Mouse (Mus musculus) embryonic facial prominence, embryonic 15.5 days (tissue): ENCODE measurements at regions not wholly inside any gene's neighbourhood (a gene's known extent, or its start where the extent isn't known, plus 50 kb on each side); places are given as distances from the start of the nearest gene placed in this dataset.

Experiments
- ATAC-seq: fragments of 200-750 bp; cut with Nextera tagmentation; 2 replicates; pipeline ENCODE4 v1.8.0; 2017; ENCODE audit warnings: low read depth, moderate TSS enrichment; ENCODE audit not compliant: insufficient number of reproducible peaks, low FRiP score, low TSS enrichment
- H3K27ac ChIP-seq: fragments of 300-500 bp; sonication (generic); replicated peaks from 2 replicates; pipeline ENCODE4 v1.5.1; 2015; ENCODE audit warnings: mild to moderate bottlenecking, inconsistent platforms
- H3K27me3 ChIP-seq: fragments of 300-500 bp; sonication (generic); 2 replicates; pipeline ENCODE4 v1.6.1; 2015; ENCODE audit warnings: inconsistent platforms
- H3K36me3 ChIP-seq: fragments of 300-500 bp; sonication (generic); 2 replicates; pipeline ENCODE4 v1.6.1; 2015; ENCODE audit warnings: mild to moderate bottlenecking, inconsistent platforms
- H3K4me1 ChIP-seq: fragments of 300-500 bp; sonication (generic); 2 replicates; pipeline ENCODE4 v1.6.1; 2015; ENCODE audit warnings: inconsistent platforms
- H3K4me2 ChIP-seq: fragments of 300-500 bp; sonication (generic); replicated peaks from 2 replicates; pipeline ENCODE4 v1.6.1; 2015; ENCODE audit warnings: mild to moderate bottlenecking, inconsistent platforms
- H3K4me3 ChIP-seq: fragments of 300-500 bp; sonication (generic); replicated peaks from 2 replicates; pipeline ENCODE4 v1.5.1; 2015; ENCODE audit warnings: mild to moderate bottlenecking, inconsistent platforms
- H3K9ac ChIP-seq: fragments of 300-500 bp; sonication (generic); 2 replicates; pipeline ENCODE4 v1.6.1; 2015; ENCODE audit warnings: inconsistent platforms
- H3K9me3 ChIP-seq: fragments of 300-500 bp; sonication (generic); replicated peaks from 2 replicates; pipeline ENCODE4 v1.6.1; 2016; ENCODE audit warnings: inconsistent platforms
- WGBS: fragments of 180-500 bp; shearing (Covaris S2); methylation state at CpG from one replicate; pipeline ENCODE4 v1.1.7; 2015; 5-methylcytosine and 5-hydroxymethylcytosine counted together

DNA sequence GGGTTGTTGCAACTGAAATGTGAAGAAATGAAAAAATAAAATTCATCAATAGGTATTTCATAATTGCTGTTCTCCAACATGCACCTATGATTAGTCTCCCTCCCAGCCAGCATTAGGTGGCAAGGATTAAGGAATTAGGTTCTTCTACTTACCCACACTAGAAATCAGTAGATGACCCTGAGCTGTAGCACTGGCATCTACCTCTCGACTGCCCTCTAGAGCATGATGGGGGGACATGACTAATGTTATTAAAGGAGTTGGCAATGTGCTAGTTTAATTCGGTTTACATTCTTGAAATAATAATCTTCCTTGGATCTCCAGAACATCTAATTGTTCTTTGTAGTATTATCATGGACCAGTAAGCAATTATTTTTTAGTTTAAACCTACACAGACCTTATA, 370.9 kb downstream of the Dcdc2c start:
- Histone ChIP-seq H3K4me3 (no peak overlapping the region), H3K27me3 (no peaks in the 10 kb centered on the region), H3K4me1 (no peaks in the 10 kb centered on the region), H3K27ac (no peak overlapping the region), H3K36me3 (no peaks in the 10 kb centered on the region), H3K9me3 (no peaks in the 10 kb centered on the region), H3K9ac (no peak overlapping the region), H3K4me2 (no peak overlapping the region)
- WGBS: 57% methylated on average over 2 of the region's 2 CpGs
- no peak for ATAC-seq

GRCm38 (mm10) chr12:28176016-28176415, 376.2 kb downstream of the Dcdc2c start:
- Histone ChIP-seq H3K4me2 (no peak overlapping the region), H3K27me3 (no peaks in the 10 kb centered on the region), H3K36me3 (no peaks in the 10 kb centered on the region), H3K9ac (no peak overlapping the region), H3K4me3 (no peak overlapping the region), H3K27ac (no peak overlapping the region), H3K4me1 (no peaks in the 10 kb centered on the region), H3K9me3 (no peaks in the 10 kb centered on the region)
- WGBS: 40% methylated on average over 3 of the region's 3 CpGs
- no peak for ATAC-seq

DNA sequence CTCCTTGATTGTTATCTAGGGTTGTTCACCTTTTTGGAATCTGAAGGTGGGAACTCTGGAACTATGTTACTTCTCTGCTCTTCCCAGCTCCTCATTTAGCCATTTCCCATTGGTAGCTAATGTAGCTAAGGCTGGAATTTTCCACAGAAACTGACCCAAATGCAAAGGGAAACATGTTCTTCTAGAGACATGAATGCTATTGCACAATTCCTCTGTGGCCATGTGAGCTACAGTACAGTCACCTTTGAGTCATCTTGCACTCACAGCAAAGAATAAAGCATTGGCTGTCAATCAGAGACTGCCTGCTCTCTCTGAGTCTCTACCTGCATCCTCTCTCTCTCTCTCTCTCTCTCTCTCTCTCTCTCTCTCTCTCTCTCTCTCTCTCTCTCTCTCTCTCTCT, 378.1 kb downstream of the Dcdc2c start:
- no peak overlapping the region for H3K9ac ChIP-seq

GRCm38 (mm10) chr12:28158786-28159185, 393.4 kb downstream of the Dcdc2c start:
- Histone ChIP-seq H3K9me3 (no peaks in the 10 kb centered on the region), H3K4me3 (no peak overlapping the region), H3K36me3 (no peaks in the 10 kb centered on the region), H3K4me2 (no peak overlapping the region), H3K4me1 (no peaks in the 10 kb centered on the region), H3K27me3 (no peaks in the 10 kb centered on the region), H3K27ac (no peak overlapping the region), H3K9ac (no peak overlapping the region)
- 76% methylated on average over 1 of the region's 1 CpGs for whole genome bisulfite sequencing
- ATAC-seq: no peak

More for the DNA sequence above, 378.1 kb downstream of the Dcdc2c start:
- ATAC-seq: no peak
- Histone ChIP-seq H3K36me3 (no peaks in the 10 kb centered on the region), H3K27me3 (no peaks in the 10 kb centered on the region), H3K4me3 (no peak overlapping the region), H3K4me2 (no peak overlapping the region), H3K9me3 (no peaks in the 10 kb centered on the region), H3K4me1 (no peaks in the 10 kb centered on the region), H3K27ac (no peak overlapping the region)

DNA sequence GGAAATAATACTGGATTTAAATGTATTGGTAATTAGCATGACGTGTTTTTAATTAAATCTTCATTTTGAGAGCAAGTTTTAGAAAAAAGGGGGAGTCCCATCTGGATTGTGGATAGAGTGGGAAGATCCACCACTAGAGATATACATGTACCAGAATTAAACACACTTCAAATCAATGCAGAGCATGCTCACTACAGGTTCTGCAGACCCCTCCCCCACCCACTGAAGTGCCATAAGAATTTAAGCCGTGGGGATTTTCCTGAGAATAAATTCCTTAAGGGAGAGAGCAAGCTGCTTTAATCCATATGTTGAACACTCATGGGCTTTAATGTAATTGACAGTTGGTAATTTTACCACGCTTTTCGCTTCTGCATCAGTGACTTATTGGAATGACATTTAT, 401.4 kb downstream of the Dcdc2c start:
- Histone ChIP-seq H3K27me3 (no peaks in the 10 kb centered on the region), H3K9ac (no peak overlapping the region), H3K36me3 (no peaks in the 10 kb centered on the region), H3K4me1 (no peaks in the 10 kb centered on the region), H3K27ac (no peak overlapping the region), H3K4me3 (no peak overlapping the region), H3K9me3 (no peaks in the 10 kb centered on the region), H3K4me2 (no peak overlapping the region)
- no peak for ATAC-seq
- WGBS: 31% methylated on average over 4 of the region's 4 CpGs

GRCm38 (mm10) chr12:28135810-28136592, 416.2 kb downstream of the Dcdc2c start:
- Histone ChIP-seq H3K27ac (no peak overlapping the region), H3K4me1 (no peaks in the 10 kb centered on the region), H3K9ac (no peak overlapping the region), H3K36me3 (no peaks in the 10 kb centered on the region), H3K4me3 (no peak overlapping the region), H3K9me3 (no peaks in the 10 kb centered on the region), H3K4me2 (no peak overlapping the region), H3K27me3 (no peaks in the 10 kb centered on the region)
- 53% methylated on average over 4 of the region's 4 CpGs for WGBS
- no peak for ATAC-seq

GRCm38 (mm10) chr12:28122766-28123165, 429.4 kb downstream of the Dcdc2c start:
- H3K4me2 ChIP-seq: no peak overlapping the region
- no peaks in the 10 kb centered on the region for H3K27me3 ChIP-seq
- H3K4me3 ChIP-seq: no peak overlapping the region
- H3K9ac ChIP-seq: no peak overlapping the region
- no peaks in the 10 kb centered on the region for H3K4me1 ChIP-seq
- no peak for ATAC-seq
- H3K27ac ChIP-seq: no peak overlapping the region
- H3K9me3 ChIP-seq: no peaks in the 10 kb centered on the region
- 33% methylated on average over 9 of the region's 9 CpGs for WGBS
- H3K36me3 ChIP-seq: no peaks in the 10 kb centered on the region

- no peak for ATAC-seq
- H3K9me3 ChIP-seq: no peaks in the 10 kb centered on the region
- H3K9ac ChIP-seq: no peak overlapping the region
- H3K27ac ChIP-seq: no peak overlapping the region
- no peak overlapping the region for H3K4me3 ChIP-seq
- WGBS: 55% methylated on average over 3 of the region's 3 CpGs
- H3K36me3 ChIP-seq: no peaks in the 10 kb centered on the region
- no peaks in the 10 kb centered on the region for H3K27me3 ChIP-seq
- H3K4me2 ChIP-seq: no peak overlapping the region
- H3K4me1 ChIP-seq: no peaks in the 10 kb centered on the region
These were observed 432.1 kb downstream of the Dcdc2c start for GRCm38 (mm10) chr12:28120106-28120505.

DNA sequence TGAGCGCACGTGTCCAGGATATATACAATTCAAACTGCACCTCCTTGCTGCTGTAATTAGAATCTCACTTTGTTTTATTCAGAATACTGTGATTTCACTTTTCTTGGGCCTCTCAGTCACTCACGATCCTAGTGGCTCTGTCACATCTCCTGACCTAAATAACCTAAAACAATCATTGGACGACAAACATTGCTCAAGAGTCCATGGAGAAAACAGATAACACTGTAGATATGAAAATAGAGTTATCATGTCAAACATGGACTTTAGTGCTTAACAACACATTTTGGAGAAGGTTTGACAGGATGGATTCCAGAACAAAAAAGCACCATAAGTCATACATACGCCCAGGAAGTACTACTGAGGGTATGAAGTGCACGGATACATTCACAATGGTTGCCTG, 461.5 kb downstream of the Dcdc2c start:
- H3K4me2 ChIP-seq: no peak overlapping the region
- no peak for ATAC-seq
- H3K36me3 ChIP-seq: no peaks in the 10 kb centered on the region
- H3K9ac ChIP-seq: no peak overlapping the region
- 88% methylated on average over 6 of the region's 6 CpGs for WGBS
- H3K4me3 ChIP-seq: no peak overlapping the region
- H3K9me3 ChIP-seq: no peaks in the 10 kb centered on the region
- H3K27ac ChIP-seq: no peak overlapping the region
- no peaks in the 10 kb centered on the region for H3K4me1 ChIP-seq
- no peaks in the 10 kb centered on the region for H3K27me3 ChIP-seq

GRCm38 (mm10) chr12:28085460-28085859, 466.7 kb downstream of the Dcdc2c start:
- no peak overlapping the region for H3K4me3 ChIP-seq
- 58% methylated on average over 4 of the region's 4 CpGs for WGBS

DNA sequence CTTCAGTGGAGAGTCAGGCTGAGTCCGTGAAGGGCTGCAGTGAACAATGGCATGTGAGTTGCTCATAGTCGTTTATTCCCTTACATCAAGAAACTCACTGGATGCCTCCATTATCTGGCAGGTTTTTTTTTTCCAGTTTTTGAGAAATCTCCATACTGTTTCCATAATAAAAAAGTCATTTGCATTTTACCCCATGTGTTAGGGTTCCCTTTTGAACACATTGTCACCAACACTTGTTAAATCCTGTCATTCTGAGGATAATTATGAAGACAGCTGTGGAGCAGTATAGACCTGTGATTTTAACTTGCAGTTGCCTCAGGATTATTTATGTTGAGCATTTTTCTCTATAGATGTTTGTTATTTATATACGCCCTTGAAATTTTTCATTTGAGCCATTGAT, 475.6 kb downstream of the Dcdc2c start:
- Histone ChIP-seq H3K4me3 (no peak overlapping the region), H3K27ac (no peak overlapping the region), H3K9ac (no peak overlapping the region), H3K9me3 (no peaks in the 10 kb centered on the region), H3K4me2 (no peak overlapping the region), H3K36me3 (no peaks in the 10 kb centered on the region), H3K27me3 (no peaks in the 10 kb centered on the region), H3K4me1 (no peaks in the 10 kb centered on the region)
- 77% methylated on average over 3 of the region's 3 CpGs for WGBS
- no peak for ATAC-seq

More at GRCm38 (mm10) chr12:28085460-28085859, 466.7 kb downstream of the Dcdc2c start:
- no peak for ATAC-seq
- H3K4me1 ChIP-seq: no peaks in the 10 kb centered on the region
- H3K9ac ChIP-seq: no peak overlapping the region
- H3K27ac ChIP-seq: no peak overlapping the region
- H3K9me3 ChIP-seq: no peaks in the 10 kb centered on the region
- no peaks in the 10 kb centered on the region for H3K27me3 ChIP-seq
- no peak overlapping the region for H3K4me2 ChIP-seq
- no peaks in the 10 kb centered on the region for H3K36me3 ChIP-seq

DNA sequence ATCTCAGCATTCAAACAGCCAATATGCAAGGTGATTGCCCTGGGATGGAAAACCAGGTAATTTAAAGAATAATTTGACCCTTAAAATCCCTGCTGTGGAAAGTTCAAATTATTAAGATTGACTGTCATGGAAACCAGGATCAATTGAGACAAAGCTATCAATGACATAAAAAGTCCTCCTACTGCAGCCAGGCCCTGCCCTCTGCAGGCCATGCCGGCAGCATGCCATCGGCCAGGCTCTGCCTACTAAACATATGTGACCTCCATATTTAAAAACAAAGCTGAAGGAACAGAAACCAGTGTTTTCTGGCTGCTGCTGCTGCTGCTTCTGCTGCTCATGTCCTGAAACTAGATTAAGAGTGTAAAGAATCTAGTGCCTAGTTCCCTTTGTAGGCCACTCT, 483.6 kb downstream of the Dcdc2c start:
- no peaks in the 10 kb centered on the region for H3K36me3 ChIP-seq
- no peak overlapping the region for H3K4me2 ChIP-seq
- no peak overlapping the region for H3K27ac ChIP-seq
- no peaks in the 10 kb centered on the region for H3K9me3 ChIP-seq
- H3K27me3 ChIP-seq: no peaks in the 10 kb centered on the region
- no peak overlapping the region for H3K4me3 ChIP-seq
- H3K9ac ChIP-seq: no peak overlapping the region
- H3K4me1 ChIP-seq: no peaks in the 10 kb centered on the region
- no peak for ATAC-seq
- WGBS: 62% methylated on average over 2 of the region's 2 CpGs
